Mouse (Mus musculus) hindbrain, embryonic 12.5 days (tissue): ENCODE results near the gene Rsu1. TPM values are rescaled to one million over a fixed set of nuclear protein-coding genes. Genes with fewer than 3 reads are reported as not detected.
A peak's percentile ranks its signal among the peaks of the same experiment; 100 is the strongest.

ENCODE experiments used
- ATAC-seq: fragments of 200-750 bp; cut with Nextera tagmentation; 2 replicates; pipeline ENCODE4 v1.8.0; 2017; ENCODE audit warnings: moderate TSS enrichment; ENCODE audit not compliant: low FRiP score
- H3K27ac ChIP-seq: fragments of 300-500 bp; sonication (generic); 2 replicates; pipeline ENCODE4 v1.5.1; 2016; ENCODE audit warnings: mild to moderate bottlenecking
- H3K27me3 ChIP-seq: fragments of 300-500 bp; sonication (generic); 2 replicates; pipeline ENCODE4 v1.6.1; 2016; ENCODE audit warnings: mild to moderate bottlenecking
- H3K36me3 ChIP-seq: fragments of 300-500 bp; sonication (generic); 2 replicates; pipeline ENCODE4 v1.6.1; 2016; ENCODE audit warnings: mild to moderate bottlenecking
- H3K4me1 ChIP-seq: fragments of 300-500 bp; sonication (generic); 2 replicates; pipeline ENCODE4 v1.6.1; 2016
- H3K4me2 ChIP-seq: fragments of 300-500 bp; sonication (generic); replicated peaks from 2 replicates; pipeline ENCODE4 v1.6.1; 2016; ENCODE audit warnings: mild to moderate bottlenecking
- H3K4me3 ChIP-seq: fragments of 300-500 bp; sonication (generic); 2 replicates; pipeline ENCODE4 v1.5.1; 2016; ENCODE audit warnings: mild to moderate bottlenecking
- H3K9ac ChIP-seq: fragments of 300-500 bp; sonication (generic); 2 replicates; pipeline ENCODE4 v1.6.1; 2016; ENCODE audit warnings: mild to moderate bottlenecking, moderate library complexity
- H3K9me3 ChIP-seq: fragments of 300-500 bp; sonication (generic); replicated peaks from 2 replicates; pipeline ENCODE4 v1.6.1; 2016; ENCODE audit warnings: mild to moderate bottlenecking
- WGBS: fragments of 180-500 bp; shearing (Covaris S2); methylation state at CpG from one replicate; pipeline ENCODE4 v1.1.7; 2016; 5-methylcytosine and 5-hydroxymethylcytosine counted together
- polyA plus RNA-seq: library from polyadenylated mRNA; unstranded; fragments of >200 nt; fragmentation: Nextera tagmentation; extraction: Ambion mirVana; gene quantifications from 2 replicates; pipeline ENCODE4 v1.2.1, GENCODE M21; 2016

The Rsu1 gene
- polyA plus RNA-seq, 1 experiment from 2014 or later = 86.5 TPM

DNA sequence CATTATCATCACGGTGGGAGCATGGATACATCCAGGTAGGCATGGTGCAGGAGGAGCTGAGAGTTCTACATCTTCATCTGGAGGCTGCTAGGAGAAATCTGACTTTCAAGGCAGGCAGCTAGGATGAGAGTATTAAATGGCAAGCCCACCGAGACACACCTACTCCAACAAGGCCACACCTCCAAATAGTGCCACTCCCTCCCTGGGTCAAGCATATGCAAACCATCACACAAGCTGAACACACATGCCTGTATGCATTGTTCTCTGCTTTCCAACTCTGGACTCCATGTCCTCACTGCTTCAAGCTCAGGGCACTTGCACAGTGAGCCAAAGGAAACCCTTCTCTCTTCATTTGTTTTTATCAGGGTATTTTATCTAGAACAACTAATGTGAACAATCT lies 12.6 kb downstream of the Rsu1 start:
- 82% methylated on average over 2 of the region's 2 CpGs for WGBS

DNA sequence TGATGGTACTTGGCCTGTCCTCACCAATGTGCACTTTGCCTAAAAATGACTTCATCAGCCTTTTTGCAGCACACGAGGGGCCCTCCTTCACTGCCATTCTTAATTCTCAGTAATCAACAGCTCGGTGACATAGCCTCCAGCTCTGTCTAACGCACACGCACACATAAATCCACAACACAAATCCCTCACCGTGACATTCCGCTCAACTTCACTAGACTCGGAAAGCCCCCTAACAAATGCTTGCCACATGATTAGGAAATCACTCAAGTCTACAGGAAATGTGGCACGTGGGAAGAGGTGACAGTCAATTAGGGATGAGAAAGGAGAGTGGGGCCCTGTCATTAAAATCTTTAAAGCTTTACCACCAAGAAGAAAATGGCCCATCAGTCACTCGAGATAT lies 30.5 kb downstream of the Rsu1 start:
- Histone ChIP-seq H3K4me1 (peaks cover 13% of the 10 kb centered on the region), H3K4me2 (no peak overlapping the region), H3K4me3 (no peak overlapping the region), H3K9me3 (no peaks in the 10 kb centered on the region), H3K9ac (no peak overlapping the region), H3K27ac (no peak overlapping the region), H3K36me3 (no peaks in the 10 kb centered on the region), H3K27me3 (no peaks in the 10 kb centered on the region)
- 64% methylated on average over 9 of the region's 9 CpGs for WGBS
- ATAC-seq = no peak

More for the DNA sequence above, 12.6 kb downstream of the Rsu1 start:
- no peak for ATAC-seq
- Histone ChIP-seq H3K27ac (no peak overlapping the region), H3K9me3 (no peaks in the 10 kb centered on the region), H3K27me3 (no peaks in the 10 kb centered on the region), H3K36me3 (peaks cover 4% of the 10 kb centered on the region; the same call in 1 of the 2 replicates), H3K9ac (no peak overlapping the region), H3K4me2 (no peak overlapping the region), H3K4me3 (no peak overlapping the region), H3K4me1 (no peaks in the 10 kb centered on the region)

DNA sequence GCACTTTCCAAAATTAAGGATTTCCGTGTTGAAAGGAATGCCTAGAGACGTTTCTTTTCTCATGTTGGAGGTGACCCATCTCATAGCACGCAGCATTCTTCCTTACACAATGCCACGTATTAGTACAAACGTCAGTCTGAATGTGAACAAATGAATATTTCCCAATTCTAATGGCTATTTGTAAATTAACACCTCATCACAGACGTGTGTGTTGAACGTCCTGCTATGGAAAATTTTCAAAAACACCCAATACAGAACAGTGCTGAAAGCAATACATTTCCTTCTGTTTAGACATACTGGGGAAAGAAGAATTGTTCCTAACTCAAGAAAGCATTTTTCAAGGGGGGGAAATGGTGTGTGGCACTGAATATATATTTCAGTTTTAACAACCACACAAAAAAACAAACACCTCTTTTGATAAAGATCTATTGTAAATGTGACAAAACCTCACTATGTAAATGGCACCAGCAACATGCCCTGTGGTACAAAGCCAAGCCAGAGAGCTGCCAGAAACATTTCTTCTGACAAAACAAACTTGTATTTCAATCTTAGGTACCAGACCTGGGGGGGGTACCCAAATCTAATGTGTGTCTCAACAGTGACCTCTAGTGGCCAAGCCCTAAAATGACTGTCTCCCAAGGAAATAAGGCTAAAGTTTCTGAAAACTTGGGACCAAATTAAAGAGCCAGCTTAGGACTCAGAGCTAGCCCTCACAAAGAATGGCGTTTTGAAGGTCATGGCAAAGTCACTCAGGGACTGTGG lies 33.9 kb downstream of the Rsu1 start:
- H3K36me3 ChIP-seq = no peaks in the 10 kb centered on the region
- H3K4me3 ChIP-seq = no peak overlapping the region
- no peak overlapping the region for H3K4me2 ChIP-seq
- no peak for ATAC-seq
- no peaks in the 10 kb centered on the region for H3K27me3 ChIP-seq
- 73% methylated on average over 8 of the region's 8 CpGs for WGBS
- H3K4me1 ChIP-seq = peaks cover 24% of the 10 kb centered on the region
- H3K9ac ChIP-seq = no peak overlapping the region
- H3K27ac ChIP-seq = no peak overlapping the region
- no peaks in the 10 kb centered on the region for H3K9me3 ChIP-seq

DNA sequence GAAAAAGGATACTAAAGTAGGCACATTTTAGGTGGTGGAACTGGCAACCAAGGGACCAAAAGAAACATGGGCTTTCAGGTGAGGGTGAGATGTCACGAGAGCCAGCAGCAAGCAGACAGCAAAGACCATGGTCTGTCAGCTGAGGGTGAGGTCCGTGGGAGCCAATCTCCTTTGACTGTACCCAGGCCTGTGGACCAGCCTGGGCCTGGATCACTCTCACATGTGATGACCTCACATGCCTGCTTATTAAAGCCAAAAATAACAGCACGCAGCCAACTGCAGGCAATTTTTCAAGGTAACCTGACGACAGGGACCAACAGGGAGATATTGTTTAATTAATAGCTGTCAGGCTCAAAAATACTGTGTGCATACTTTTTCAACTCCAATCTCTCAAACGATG lies 35.5 kb downstream of the Rsu1 start:
- no peak overlapping the region for H3K27ac ChIP-seq
- whole genome bisulfite sequencing = 67% methylated on average over 5 of the region's 5 CpGs
- H3K4me2 ChIP-seq = no peak overlapping the region
- H3K27me3 ChIP-seq = no peaks in the 10 kb centered on the region
- peaks cover 21% of the 10 kb centered on the region for H3K4me1 ChIP-seq
- no peak for ATAC-seq
- H3K9me3 ChIP-seq = no peaks in the 10 kb centered on the region
- H3K9ac ChIP-seq = 0 out of 2 replicates have a peak overlapping the region, but pooled peaks have one; percentile 13
- H3K36me3 ChIP-seq = no peaks in the 10 kb centered on the region
- no peak overlapping the region for H3K4me3 ChIP-seq

DNA sequence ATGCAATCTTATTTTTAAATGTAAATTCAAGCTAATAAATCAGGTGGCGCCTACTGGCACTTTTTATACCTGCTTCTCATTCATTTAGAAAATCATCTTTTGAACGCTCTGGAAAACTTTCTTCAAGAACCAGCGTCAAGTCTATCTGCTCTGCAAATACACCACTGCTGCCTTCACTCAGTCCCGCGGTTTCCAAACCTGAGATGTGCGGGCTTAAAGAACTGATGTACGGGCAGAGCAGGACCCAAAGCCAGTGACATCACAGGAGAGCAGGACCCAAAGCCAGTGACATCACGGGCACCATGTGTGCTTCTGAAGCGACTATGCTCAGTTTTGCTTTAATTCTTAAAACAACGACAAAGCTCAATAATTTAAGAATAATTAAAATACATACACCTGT lies 36.4 kb downstream of the Rsu1 start:
- H3K4me2 ChIP-seq = no peak overlapping the region
- WGBS = 90% methylated on average over 10 of the region's 10 CpGs
- H3K9me3 ChIP-seq = no peaks in the 10 kb centered on the region
- no peak overlapping the region for H3K4me3 ChIP-seq
- H3K27me3 ChIP-seq = no peaks in the 10 kb centered on the region
- no peak overlapping the region for H3K9ac ChIP-seq
- ATAC-seq = no peak
- H3K4me1 ChIP-seq = peaks cover 16% of the 10 kb centered on the region
- no peak overlapping the region for H3K27ac ChIP-seq
- H3K36me3 ChIP-seq = no peaks in the 10 kb centered on the region

DNA sequence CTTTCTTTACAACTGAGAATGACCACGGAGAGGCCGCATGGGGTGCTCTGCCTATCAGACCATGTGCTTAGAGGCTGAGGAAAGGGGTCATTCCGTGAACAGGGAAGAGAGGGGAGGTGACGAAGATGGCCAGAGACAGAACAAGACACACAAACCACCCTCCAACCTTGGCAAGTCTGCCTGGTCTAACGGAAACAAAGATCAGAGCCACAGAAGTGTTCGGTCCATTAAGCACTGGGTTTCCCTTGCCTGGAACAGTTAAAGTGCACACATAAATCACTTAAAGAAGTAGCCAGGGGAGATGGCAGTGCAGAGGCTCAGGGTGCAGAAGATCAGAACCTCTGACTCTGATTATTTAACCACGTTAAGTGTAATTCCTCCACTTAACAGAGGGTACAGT lies 37.3 kb downstream of the Rsu1 start:
- no peak overlapping the region for H3K27ac ChIP-seq
- ATAC-seq = no peak
- no peaks in the 10 kb centered on the region for H3K27me3 ChIP-seq

DNA sequence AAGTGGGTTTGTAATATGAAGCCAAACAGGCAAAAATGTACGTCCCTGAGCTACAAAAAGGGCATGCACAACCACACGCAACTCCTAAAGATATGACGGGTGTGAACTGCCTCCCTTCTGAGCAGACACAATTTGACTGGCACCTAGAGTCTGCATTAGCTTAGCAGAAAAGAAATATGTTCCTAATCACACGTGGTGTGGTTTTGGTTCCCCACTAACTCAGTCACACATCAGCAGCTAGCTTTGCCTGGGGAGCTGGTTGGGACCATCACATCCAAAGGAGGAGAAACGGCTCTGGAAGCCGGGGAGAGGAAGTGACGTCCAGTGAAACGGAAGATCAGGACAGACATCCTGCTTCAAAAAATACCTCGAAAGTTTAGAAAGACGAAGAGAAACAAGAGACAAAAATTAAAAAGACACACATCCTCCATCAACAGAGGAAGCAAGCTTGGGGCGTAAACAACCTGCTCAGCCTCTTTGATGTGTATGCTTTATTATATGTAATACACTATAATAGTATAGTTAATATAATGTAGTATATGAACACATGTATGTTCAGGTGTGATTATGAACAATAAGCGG lies 37.9 kb downstream of the Rsu1 start:
- no peak for ATAC-seq
- H3K4me1 ChIP-seq = peaks cover 16% of the 10 kb centered on the region
- no peak overlapping the region for H3K4me3 ChIP-seq
- no peak overlapping the region for H3K27ac ChIP-seq
- H3K36me3 ChIP-seq = no peaks in the 10 kb centered on the region
- H3K4me2 ChIP-seq = no peak overlapping the region
- H3K9me3 ChIP-seq = no peaks in the 10 kb centered on the region
- WGBS = 78% methylated on average over 12 of the region's 12 CpGs
- no peak overlapping the region for H3K9ac ChIP-seq
- no peaks in the 10 kb centered on the region for H3K27me3 ChIP-seq

More for the DNA sequence above, 37.3 kb downstream of the Rsu1 start:
- 50% methylated on average over 7 of the region's 7 CpGs for WGBS
- Histone ChIP-seq H3K4me3 (no peak overlapping the region), H3K9ac (no peak overlapping the region), H3K9me3 (no peaks in the 10 kb centered on the region), H3K36me3 (no peaks in the 10 kb centered on the region), H3K4me2 (no peak overlapping the region), H3K4me1 (peaks cover 16% of the 10 kb centered on the region)

DNA sequence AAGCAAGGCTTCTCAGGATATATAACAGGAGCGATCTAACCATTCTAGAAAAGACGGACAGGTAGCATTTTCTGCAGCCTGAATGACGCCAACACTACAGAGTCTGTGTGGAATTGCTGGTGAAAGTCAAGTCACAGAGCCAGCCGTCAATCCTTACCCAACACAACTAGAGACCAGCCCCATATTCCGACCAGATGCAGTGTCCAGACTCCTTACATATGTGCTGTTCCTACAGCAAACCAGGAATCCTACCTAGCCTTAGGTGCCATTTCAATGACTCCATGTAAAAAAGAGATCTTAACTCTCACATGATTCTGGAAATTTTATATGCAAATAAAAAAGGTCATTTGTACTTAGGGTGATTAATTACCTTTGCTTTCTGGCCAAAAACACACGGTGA lies 38.9 kb downstream of the Rsu1 start:
- WGBS = 90% methylated on average over 6 of the region's 6 CpGs

DNA sequence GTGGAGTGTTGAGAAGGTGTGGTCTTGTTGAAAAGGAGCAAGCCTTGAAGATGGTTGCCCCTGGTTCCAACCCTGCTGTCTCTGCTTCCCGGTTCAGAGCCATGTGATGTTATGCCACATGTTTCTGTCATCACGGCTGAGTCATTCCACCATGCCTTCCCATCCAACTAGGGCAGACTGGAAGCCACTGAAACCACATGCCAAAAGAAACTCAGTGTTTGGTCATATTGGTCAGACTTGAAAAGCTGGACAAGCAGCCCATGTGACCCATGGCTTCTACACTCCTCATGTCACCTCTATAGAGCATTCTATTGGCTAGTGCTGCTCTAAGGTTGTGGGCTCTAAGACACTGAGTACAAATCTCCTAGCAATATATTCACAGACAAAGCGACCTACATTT lies 41.5 kb downstream of the Rsu1 start:
- 88% methylated on average over 3 of the region's 3 CpGs for WGBS
- no peaks in the 10 kb centered on the region for H3K27me3 ChIP-seq
- no peaks in the 10 kb centered on the region for H3K36me3 ChIP-seq
- no peak for ATAC-seq
- no peak overlapping the region for H3K4me3 ChIP-seq
- H3K4me1 ChIP-seq = peaks cover 6% of the 10 kb centered on the region
- H3K9me3 ChIP-seq = no peaks in the 10 kb centered on the region
- no peak overlapping the region for H3K4me2 ChIP-seq
- H3K27ac ChIP-seq = no peak overlapping the region
- no peak overlapping the region for H3K9ac ChIP-seq

More for the DNA sequence above, 38.9 kb downstream of the Rsu1 start:
- no peak overlapping the region for H3K27ac ChIP-seq
- peaks cover 16% of the 10 kb centered on the region for H3K4me1 ChIP-seq
- no peak overlapping the region for H3K9ac ChIP-seq
- no peak overlapping the region for H3K4me3 ChIP-seq
- H3K9me3 ChIP-seq = no peaks in the 10 kb centered on the region
- no peaks in the 10 kb centered on the region for H3K27me3 ChIP-seq
- H3K36me3 ChIP-seq = no peaks in the 10 kb centered on the region
- H3K4me2 ChIP-seq = no peak overlapping the region
- no peak for ATAC-seq

DNA sequence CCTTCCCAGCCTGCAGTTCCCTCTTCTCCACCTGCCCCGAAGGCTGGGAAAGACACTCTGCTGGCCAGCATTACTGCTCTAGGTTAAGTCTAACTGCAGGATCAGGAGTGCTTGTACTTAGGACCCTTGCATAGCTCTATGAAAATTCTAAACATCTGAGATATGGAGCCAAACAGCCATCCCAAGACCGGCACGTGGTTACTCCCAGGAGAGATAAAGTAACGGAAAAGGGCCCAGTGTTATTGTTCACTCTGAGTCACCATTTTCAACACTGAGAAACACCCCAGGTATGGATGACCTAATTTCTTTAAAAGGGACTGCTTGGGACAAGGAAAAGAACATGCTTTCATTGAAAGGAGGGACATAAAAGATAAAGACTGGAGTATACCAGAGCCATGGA lies 45.2 kb downstream of the Rsu1 start:
- no peak for ATAC-seq
- WGBS = 92% methylated on average over 4 of the region's 4 CpGs
- Histone ChIP-seq H3K36me3 (no peaks in the 10 kb centered on the region), H3K4me2 (no peak overlapping the region), H3K27ac (no peak overlapping the region), H3K4me1 (no peaks in the 10 kb centered on the region; the same call in 1 of the 2 replicates), H3K4me3 (no peak overlapping the region), H3K9ac (no peak overlapping the region), H3K27me3 (no peaks in the 10 kb centered on the region), H3K9me3 (no peaks in the 10 kb centered on the region)

DNA sequence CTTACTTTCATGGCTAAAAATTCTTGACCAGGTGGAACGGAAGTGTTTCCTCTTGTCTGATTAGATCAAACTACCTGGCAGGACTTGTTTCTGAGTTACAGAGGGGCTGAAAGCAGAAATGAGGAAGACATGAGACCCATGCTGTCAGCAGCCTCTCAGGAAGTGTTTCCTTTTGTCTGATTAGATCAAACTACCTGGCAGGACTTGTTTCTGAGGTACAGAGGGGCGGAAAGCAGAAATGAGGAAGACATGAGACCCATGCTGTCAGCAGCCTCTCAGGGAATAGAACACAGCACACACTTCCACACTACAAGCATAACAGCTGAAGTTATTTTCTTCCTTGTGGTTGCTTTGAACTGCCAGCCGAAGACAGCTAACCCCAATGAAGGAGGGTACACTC lies 46.7 kb downstream of the Rsu1 start:
- H3K4me2 ChIP-seq = no peak overlapping the region
- H3K27ac ChIP-seq = no peak overlapping the region
- H3K9ac ChIP-seq = no peak overlapping the region
- H3K27me3 ChIP-seq = no peaks in the 10 kb centered on the region
- no peaks in the 10 kb centered on the region for H3K36me3 ChIP-seq
- H3K4me1 ChIP-seq = no peaks in the 10 kb centered on the region; the same call in 1 of the 2 replicates
- WGBS = 91% methylated on average over 3 of the region's 3 CpGs
- no peak overlapping the region for H3K4me3 ChIP-seq
- H3K9me3 ChIP-seq = no peaks in the 10 kb centered on the region
- ATAC-seq = no peak

DNA sequence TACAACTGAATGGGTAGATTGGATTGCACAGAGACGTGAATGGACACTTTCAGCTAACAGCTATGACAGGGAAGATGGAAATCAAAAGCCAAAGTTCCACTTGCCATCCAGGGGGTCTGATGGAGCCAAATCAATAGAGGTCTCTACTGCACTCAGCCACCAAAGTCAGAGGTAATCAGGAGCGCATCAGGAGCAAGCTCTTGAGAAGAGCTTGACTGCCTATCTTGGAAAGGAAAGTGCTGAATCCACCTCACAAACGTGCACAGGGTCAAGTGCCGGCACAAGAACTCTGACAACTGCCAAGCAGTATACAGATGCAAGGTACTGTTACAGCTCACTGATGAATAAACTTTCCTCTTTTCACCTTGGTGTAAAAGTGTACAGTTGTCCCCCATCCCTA lies 47.8 kb downstream of the Rsu1 start:
- ATAC-seq = no peak
- Histone ChIP-seq H3K4me1 (no peaks in the 10 kb centered on the region; the same call in 1 of the 2 replicates), H3K9me3 (no peaks in the 10 kb centered on the region), H3K27me3 (no peaks in the 10 kb centered on the region), H3K4me2 (no peak overlapping the region), H3K27ac (no peak overlapping the region), H3K36me3 (no peaks in the 10 kb centered on the region), H3K9ac (no peak overlapping the region), H3K4me3 (no peak overlapping the region)
- WGBS = 87% methylated on average over 4 of the region's 4 CpGs

DNA sequence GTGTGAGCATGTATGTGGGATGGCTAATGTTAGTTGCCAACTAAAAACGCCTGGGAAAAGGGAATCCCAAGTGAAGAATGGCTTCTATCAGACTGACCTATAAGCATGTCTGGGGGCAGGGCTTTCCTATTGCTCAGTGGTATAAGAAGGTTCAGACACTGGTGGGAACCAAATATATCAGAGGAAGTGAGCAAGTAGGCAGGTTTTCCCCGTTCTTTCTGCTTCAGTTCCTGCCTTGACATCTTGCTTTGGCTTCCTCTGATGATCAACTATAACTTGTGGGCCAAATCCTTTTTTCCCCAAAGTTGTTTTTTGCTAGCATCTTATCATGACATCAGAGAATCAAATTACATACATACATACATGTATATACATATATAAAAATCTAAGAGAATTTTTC lies 51.1 kb downstream of the Rsu1 start:
- Histone ChIP-seq H3K4me1 (no peaks in the 10 kb centered on the region), H3K4me3 (no peak overlapping the region), H3K4me2 (no peak overlapping the region), H3K36me3 (peaks cover 7% of the 10 kb centered on the region; the same call in 1 of the 2 replicates), H3K27ac (no peak overlapping the region), H3K9ac (no peak overlapping the region), H3K9me3 (no peaks in the 10 kb centered on the region), H3K27me3 (no peaks in the 10 kb centered on the region)
- no peak for ATAC-seq
- WGBS = 84% methylated on average over 2 of the region's 2 CpGs
